Mouse (Mus musculus): ENCODE measurements around the gene Rpgrip1l.

Rpgrip1l gene

DNA sequence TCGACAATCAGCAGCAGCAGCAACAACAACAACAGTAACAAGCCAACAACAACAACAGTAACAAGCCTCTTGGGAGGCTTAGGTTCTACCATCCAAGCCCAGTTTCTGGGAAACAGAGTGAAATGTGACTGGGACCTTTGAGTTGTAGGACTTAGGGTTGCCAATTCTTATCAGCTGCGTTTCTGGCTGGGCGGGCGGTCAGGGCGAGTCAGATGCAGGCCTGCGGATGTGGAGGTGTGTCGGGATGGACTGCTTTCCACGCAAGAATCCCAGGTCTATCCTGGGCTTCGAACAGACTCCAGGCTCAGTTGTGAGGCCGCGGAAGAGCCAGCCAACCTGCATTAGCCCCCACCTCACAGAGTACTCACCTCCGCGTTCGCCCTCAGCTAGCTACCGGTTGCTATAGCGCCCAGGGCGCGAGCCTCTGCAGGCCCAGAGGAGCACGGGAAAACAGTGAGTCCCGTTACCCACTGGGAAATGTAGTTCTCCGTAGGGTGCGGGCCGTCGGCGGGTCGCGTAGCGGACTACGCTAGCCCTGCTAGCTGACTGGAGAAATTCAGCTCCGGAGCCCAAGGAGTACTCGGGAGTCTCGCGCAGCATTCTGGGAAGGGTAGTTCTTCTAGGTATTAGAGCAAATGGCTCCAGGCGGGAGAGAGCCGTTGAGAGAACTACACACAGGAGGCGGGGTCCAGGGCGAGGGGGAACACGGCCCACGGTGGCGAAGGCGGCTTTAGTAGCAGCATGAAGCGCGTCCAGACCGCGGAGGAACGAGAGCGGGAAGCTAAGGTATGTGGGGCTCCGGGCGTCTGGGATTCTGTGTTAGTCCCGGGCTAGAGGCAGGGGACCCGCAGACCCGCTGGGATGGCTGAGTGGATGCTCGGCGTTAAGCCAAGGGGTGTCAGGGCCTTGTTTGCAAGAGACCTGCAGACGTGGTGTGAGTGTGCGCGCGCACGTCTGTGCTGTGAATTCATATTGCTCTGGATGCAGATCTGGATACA is at the start of gene Rpgrip1l, which contains the start of gene Fto:
Gene Rpgrip1l, minus strand, starts transcription at position 428 of the 998 bp plus-strand sequence.
Gene Fto, plus strand, starts transcription at position 691 of the 998 bp plus-strand sequence.
- DNase-seq (ENCODE audit: low spot score) = peak; percentile 100

DNA sequence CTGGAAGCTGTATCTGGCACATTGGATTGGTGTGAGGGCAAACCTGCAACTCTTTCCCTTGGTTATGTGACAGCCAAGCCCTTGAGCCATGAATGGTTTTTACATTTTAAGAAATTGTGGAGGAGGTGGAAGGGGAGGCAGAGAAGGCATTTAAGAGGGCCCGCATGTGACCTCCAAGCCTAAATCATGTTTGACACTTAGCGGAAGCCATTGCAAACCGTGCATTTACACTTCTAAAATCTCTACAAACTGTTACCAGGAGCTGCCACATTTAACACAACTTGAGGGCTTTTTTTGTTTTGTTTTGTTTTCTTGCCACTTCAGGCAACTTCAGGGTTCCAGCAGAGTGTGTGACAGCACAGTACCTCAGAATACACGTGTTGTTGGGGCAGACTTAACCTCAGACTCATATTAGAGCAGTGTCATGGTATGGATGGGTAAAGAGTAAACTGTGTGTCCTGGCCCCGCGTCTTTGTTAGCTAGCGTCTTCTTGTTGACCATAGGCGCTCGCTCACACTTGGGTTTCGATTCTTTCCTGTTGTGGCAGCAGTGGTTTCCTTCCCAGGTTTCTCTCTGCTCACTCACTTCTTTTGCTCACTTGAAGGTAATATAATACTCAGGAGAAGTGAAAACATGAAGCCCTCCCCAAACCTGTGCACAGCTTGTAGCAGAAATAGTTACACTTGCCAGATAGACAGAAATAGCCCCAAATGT is 47.7 kb upstream of the Rpgrip1l start:
- DNase-seq (ENCODE audit: low spot score) = no peak

DNA sequence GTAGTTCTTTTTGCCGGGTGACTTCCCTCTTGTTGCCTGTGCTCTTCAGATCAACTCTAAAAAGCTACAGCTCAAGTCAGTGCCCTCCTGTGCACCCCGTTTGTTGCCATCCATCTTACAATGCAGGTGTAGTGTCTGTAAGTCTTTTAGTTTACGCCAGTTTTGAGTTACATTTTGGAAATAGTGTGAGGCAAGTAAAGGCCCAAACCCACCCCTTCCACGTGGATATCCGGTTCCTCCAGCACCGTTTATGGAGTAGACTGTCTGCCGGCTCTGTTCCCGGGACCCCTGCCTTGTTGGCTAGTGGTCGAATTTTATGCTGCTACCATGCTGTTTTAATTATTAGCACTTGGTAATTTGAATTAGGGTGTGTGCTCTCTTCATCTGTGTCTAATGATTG is 46.4 kb upstream of the Rpgrip1l start:
- no peak for DNase-seq (ENCODE audit: low spot score)

DNA sequence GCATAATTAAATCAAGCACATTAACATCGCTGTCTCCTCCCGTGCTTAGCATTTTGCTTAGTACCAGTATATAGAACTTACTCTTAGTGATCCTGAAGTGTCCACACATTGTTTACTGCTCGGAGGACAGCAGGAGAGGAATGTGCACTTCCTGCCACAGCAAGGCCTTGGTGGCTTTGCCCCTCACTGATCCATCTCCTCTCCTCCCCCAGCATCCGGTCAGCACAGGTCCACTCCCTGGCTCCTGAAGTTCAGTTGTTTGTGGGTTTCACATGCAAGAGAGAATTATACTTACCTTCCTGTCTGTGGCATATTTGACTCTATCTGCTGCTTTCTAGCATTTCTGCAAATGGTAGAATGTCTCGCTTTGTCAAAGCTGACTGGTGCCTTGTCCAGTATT is 45.0 kb upstream of the Rpgrip1l start:
- no peak for DNase-seq (ENCODE audit: low spot score)

DNA sequence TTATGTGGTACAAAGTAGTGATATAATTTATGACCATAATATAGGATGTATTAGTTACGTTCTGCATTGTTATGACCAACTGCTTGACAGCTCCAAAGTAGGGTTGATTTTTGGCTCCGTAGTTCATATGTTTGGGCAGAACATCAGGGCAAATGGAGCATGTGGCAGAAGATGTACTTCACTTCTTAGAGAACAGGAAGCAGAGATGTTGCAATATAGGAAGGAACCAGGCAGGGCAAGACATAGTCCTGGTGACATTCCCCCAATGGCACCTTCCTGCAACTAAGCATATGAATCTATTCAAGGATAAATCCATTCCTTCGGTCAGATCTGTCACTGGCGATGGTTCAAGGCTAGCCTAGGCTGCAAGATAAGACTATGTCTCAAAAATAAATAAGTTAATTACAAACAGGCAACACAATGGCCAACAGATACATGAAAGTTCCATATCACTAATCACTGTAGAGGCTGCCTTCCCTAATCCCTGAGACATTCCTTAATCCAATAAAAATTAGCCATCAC is 44.5 kb upstream of the Rpgrip1l start:
- DNase-seq (ENCODE audit: low spot score) = no peak

DNA sequence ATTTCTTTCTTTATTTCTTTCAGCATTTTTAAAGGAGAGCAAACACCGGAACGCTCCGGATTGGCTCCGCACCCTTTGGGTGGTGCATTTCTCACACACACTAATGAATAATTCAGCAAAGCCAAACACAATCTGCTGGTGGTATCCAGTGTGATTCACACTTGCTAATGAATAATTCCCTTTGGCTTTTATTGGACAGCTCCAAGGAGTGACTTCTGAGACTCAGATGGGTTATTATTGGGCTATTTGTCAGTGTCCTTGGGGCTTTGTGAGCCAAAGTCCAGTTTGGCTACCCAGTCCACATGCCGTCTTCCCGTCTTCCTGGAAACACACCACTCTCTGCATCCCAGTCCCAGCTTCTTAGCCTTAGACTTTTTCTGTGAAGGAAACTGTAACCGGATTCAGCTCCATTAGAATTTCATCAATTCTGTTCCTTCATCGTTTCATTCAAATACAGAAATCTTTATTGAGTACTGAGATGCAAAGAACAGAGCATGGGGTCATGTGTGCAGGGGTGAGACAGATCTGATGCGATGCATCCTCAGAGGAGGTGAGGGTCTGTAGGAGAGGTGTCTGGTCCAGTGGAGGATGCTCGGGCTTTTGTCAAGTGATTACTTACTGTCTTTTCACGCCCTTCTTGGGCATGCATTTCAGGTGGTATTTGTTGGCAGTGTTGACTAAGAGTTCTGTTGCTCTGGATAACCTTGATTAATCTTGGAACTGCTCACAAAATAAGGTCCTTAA is 43.1 kb upstream of the Rpgrip1l start:
- no peak for DNase-seq (ENCODE audit: low spot score)

DNA sequence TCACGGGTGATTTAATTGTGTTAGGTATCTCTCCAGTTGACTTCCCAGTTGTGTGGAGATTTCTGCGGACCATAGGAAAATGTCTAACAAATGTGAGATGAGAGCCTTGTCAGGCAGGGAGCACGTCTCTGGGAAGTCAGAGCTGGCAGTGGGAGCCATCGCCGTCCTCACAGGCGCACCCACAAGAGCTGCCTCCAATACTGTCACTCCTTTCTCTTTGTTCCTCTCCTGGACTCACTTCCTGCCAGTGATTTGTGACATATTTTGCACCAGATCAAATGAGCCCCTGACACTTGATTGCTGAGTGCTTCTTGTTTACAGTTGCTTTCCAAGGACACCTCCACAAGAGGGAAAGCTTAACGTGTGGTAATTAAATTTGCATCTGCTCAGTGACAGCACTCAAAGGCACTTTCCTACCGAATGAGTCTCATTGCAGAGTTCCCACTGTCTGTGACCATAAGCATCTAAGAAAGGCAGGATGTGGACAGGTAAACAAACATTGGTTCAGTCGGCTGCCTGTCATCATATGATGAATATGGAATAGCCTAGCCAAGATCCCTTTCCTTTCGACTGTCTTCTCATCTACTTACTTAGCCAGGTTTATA is 42.3 kb upstream of the Rpgrip1l start:
- no peak for DNase-seq (ENCODE audit: low spot score)

DNA sequence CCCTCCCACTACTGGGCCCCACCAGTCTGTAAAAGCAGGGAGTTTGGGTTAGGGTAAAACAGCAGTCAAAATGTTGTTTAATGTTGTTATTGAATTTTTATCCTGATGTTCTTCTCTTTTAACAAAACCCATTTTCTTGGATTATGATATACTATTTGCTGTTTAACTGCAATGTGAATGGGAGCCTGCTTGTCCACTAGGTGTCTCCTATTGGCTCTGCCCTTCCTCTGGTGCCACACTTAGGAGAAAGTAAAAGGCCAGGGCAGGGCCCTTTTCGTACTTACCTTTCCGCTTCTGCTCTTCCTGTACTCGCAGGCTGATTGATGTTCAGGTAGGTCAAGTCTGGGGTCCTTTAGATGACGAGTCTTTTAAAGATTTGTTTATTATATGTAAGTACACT is 40.8 kb upstream of the Rpgrip1l start:
- no peak for DNase-seq (ENCODE audit: low spot score)

DNA sequence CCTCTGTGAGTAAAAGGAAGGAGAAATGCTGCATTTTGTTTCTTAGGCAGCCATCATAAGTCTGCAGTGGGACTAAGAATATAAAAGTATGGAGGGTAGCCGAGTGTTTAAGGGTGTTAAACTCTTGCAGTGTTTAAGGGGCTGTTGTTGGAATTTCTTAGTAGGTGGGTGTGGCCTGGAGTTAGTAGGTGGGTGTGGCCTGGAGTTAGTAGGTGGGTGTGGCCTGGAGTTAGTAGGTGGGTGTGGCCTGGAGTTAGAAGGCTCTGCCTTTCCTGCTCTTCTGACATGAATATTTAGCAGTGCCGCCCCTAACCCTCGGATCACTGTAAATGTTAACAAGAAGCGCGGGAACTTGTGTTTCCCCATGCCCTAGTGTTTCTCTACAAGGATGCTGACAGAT is 40.0 kb upstream of the Rpgrip1l start:
- DNase-seq (ENCODE audit: low spot score) = no peak

DNA sequence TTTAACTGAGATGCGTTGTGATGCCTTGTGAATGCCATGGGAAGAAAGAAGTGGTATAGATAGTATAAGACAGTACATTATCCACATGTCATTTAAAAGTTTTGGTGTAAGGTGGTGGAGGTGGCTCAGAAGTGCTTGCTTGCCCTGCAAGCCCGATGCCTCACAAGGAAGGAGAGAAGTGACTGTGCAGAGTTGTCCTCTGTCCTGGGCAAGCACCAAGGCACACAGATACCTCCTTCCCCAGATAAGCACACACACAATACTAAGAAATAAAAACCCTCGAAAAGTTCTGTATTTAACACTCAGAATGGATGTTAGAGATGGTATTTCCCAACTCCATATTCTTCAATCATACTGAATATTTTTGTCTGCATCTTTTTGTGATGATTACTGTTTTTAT is 39.5 kb upstream of the Rpgrip1l start:
- no peak for DNase-seq (ENCODE audit: low spot score)

DNA sequence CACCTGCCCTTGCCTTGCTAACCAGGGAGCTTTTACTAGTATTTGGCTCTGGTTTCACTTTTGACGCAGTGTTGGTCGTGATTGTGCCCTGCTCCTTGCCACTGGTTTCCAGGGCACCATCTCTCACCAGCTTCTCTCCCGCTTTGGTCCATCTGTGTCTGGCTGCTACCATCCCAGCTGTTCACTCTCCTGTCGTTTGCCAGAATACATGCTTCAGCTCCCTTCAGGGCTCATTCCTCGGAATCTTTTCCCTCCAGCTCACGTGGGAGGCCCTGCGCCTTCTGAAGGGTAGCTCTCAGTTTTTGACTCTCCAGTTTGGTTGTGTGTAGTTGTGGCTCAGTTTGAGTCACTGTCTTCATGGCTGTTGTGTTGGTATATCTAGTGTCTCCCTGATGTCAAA is 37.6 kb upstream of the Rpgrip1l start:
- no peak for DNase-seq (ENCODE audit: low spot score)

DNA sequence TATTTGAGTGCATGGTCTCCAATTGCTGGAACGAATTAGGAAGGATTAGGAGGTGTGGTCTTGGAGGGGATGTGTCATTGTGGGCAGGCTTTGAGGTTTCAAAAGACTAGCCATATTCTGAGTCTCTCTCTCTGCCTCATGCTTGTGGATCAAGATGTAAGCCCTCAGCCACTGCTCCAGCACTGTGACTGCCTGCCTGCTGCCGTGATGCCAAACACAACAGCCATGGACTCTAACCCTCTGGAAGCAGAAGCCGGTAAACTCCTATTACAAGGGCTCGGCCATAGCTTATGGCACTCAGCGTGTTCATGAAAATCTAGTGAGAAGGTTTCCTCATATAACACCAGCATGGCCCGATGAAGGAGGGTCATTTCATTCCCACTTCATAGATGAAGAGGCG is 36.8 kb upstream of the Rpgrip1l start:
- DNase-seq (ENCODE audit: low spot score) = no peak

DNA sequence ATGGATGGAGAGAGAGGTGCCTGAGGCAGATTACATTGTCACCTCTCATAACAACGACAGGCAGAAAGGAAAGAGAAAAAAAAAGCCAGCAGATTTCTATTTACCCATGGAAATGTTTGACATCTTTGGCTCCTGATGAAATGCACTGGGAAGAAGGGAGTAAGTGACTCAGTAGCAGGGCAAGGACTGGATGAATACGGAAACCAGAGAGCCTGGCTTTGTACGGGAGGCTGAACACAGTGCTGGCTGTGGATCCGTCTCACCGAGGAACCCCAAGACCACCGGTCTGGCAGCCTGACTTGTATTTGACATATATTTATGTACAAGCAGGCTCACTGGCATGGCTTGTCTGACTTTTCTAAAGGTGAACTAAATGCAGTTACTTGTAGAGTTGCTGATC is 34.5 kb upstream of the Rpgrip1l start:
- DNase-seq (ENCODE audit: low spot score) = no peak

DNA sequence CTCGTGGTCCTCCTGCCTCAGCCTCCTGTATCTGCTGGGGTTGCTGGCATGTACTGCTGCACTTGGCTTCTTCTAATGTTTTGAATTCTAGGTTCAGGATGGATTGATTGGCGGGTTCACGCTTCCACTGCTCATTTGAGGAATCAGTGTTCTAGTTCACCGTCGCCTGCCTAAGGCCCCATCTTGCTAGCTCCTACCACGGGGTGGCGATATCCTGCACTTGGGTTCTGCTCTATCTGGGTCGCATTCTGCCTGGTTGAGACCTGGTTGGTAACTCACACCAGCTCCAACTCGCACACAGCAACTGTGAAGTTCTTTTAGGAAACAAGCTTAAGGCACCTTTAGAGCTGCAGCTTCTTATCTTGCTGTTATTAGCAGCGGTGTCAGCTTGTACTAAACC is 34.1 kb upstream of the Rpgrip1l start:
- DNase-seq (ENCODE audit: low spot score) = no peak

DNA sequence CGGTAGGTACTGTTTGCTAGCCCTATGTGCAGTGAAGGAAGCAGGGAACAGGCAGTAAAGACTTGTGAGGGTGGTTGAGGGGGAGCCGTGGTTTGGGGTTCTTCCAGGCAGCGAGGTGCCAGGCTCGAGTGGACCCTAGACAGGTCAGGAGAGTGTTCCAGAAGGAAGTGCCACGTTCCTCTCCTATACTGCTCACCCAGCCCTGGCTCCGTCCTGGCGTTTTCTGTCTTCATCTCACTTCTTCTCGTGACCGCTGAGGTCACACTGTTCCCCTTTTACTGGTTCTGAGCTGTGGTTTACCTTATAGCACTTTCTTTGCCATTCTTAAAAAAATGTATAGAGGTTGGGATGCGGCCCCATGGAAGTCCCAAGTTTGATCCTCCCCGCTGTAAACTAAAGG is 31.6 kb upstream of the Rpgrip1l start:
- no peak for DNase-seq (ENCODE audit: low spot score)

DNA sequence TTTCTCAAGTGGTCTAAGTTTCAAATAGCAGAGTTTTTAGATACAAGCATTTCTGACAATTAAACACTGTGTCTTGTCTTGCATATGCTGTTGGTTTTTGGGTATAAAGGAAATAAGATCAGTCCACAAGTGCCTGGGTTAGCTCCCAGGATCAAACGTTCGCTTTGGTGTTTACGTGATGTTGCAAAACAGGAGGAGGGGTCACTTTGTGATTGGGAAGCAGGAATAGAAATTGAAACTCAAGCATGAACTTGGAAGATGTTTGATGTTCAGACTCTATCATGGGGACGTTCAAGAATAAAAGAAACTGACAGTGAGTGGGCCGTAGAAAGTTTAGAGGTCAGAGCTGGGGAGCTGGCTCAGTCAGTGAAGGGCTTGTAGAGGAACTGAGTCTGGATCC is 29.7 kb upstream of the Rpgrip1l start:
- no peak for DNase-seq (ENCODE audit: low spot score)

DNA sequence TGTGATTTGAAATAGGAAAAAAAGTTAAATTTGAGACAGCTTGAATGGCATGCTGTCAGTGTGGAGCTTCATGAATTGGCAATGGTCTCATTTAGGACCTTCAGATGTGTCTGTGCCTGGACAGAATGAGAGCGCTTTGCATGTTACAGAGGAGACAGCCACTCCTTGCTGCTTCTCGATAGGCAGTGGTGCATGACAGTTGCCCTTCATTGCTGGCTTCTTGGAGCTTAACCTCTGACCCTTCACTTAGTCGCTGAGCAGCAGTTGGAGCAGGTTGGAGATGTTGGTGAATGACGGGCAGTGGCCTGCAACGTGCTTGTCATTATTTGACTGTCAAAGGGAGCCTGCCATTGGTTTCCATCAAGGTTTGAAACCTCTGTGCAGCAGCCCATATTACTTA is 29.1 kb upstream of the Rpgrip1l start:
- DNase-seq (ENCODE audit: low spot score) = no peak

DNA sequence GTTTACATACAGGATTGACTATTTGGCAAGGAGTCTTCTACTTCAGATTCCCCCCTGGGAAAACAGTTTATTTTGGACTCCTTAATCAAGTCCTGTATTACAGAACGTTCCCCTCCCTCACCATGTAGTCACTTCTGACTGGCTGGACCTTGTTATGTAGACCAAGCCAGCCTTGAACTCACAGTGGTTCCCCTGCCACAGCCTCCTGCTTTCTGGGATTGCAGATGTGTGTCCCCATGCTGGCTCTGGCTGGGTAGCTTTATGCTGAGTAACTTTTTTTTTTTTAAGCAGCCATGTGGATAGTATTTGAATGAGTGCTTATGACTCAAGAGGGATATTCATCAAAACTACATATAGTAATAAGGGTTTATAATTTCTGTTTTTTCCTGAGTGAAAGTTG is 27.7 kb upstream of the Rpgrip1l start:
- no peak for DNase-seq (ENCODE audit: low spot score)

DNA sequence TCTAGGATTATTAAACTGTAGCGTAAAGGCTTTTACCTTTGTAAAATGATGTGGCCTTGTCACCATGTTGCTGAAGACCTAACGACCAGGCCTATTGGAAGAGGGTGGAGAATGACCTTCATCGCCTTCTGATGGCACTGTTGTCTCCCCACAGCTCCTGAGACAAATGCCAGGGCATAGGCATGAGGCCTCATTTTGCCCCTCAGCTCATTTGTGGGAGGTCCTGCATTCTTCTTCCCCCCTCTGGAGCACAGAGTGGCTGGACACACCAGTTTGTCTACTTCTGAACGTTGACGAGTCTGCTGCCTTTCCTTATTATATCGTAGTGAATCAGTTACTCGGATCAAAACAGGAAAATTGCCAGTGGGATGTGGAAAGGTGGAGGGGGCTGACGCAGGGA is 26.6 kb upstream of the Rpgrip1l start:
- DNase-seq (ENCODE audit: low spot score) = no peak

DNA sequence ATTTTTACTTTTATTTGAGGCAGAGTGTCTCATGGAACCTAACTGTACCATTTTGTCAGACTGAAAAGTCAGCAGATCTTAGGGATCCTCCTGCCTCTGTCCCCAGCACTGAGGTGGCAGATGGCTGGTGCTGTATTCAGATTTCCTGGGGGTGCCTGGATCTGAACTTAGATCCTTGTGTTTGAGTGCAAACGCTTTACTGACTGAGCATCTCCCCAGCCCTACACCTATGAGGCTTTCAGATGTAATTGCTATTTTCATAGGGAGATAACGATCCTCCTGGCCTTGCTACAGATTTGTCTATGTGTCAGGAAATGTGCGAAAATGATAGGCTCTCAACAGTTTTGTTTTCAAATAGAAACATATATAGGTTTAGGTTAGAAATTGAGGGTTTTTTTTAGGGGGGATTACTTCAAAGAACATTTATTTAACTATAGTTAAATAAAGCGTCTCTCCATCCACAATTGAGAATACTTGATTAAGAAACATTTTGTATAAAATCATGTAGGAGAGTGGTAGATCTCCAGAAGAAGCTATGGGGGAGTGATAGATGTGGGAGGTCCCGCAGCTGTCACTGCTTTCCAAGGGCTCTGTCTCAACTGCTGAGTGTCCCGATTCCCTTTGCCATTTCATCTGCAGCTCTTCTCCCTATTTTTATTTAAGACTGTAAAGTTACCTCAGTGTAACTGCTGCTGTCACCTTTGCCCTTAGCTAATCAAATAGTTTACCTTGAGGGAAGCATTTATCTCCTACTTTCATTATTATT is 25.5 kb upstream of the Rpgrip1l start:
- DNase-seq (ENCODE audit: low spot score) = no peak

DNA sequence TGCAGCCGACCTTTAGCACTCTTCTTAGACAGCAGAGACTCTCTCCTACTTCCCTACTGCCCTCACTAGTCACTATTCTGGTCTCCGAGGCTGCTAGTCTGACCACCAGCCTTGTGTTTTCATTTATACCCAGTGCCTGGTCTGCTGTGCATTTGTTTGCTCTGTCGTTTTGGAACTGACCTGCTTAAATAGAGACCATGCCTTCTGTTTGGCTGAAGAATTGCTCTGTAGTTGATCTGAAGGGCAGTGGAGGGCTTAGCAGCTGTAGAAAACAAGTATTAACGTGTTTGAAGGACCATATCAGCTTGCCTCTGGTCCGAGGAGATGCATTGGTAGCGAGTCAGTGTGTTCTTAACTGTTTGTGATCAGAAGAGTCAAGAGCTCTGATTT is 16.4 kb upstream of the Rpgrip1l start:
- no peak for DNase-seq (ENCODE audit: low spot score)

Measured in retina, embryonic 14.5 days (tissue).